ENCODE assay signal across 21 mouse cellular contexts in the genomic region with DNA sequence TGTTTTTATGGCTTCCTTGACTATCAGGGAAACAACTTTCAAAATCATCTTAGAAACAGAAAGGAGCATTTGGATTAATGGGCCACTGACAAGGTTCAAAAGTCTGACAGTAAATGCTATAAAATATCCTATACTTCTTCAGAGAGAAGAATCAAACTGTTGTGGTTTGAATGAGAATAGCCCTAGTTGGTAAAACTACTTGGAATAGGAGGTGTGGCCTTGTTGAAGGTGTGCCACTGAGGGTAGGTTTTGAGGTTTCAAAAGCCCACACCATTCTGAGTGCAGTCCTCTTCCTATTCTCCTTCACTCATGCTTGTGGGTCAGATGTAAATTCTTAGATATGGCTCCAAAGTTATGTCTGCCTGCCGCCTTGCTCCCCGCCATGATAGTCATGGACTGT.
A peak's percentile ranks its signal among the peaks of the same experiment; 100 is the strongest.
DNase-seq lines count a peak whose midpoint lies in the region; ATAC-seq lines count a peak whose summit lies in the region.
"Had no signal": no experiment of that assay in that cellular context is flagged by ENCODE, and none has a peak within 500 bp of the region (broad histone marks: within the 10 kb centered on the region; RNA-seq: fewer than 3 reads in every experiment).

No protein-coding gene starts in this region.

- H3K9me3 ChIP-seq in intestine, embryonic 16.5 days (ENCODE audit: control insufficient read depth, low read length): no peaks in the 10 kb centered on the region
- H3K9me3 ChIP-seq: embryonic facial prominence, embryonic 10.5 days; embryonic facial prominence, embryonic 12.5 days; forebrain, embryonic 13.5 days; forebrain, embryonic 15.5 days; G1E had no signal

- no peaks in the 10 kb centered on the region for H3K27me3 ChIP-seq in intestine, embryonic 16.5 days (replicated peaks; ENCODE audit: control insufficient read depth, insufficient read depth, low read length)
- H3K27me3 ChIP-seq: CH12.LX; embryonic facial prominence, embryonic 12.5 days; forebrain, embryonic 13.5 days; forebrain, embryonic 15.5 days had no signal

- H3K36me3 ChIP-seq in intestine, embryonic 16.5 days (ENCODE audit: control insufficient read depth, insufficient read depth, low read length): no peaks in the 10 kb centered on the region
- H3K36me3 ChIP-seq: embryonic facial prominence, embryonic 10.5 days; embryonic facial prominence, embryonic 12.5 days; forebrain, embryonic 15.5 days had no signal

- no peak overlapping the region for H3K4me2 ChIP-seq in intestine, embryonic 16.5 days (ENCODE audit: low read depth, low read length)
- H3K4me2 ChIP-seq: embryonic facial prominence, embryonic 12.5 days; forebrain, embryonic 13.5 days; forebrain, embryonic 15.5 days had no signal

- no peak for DNase-seq in layer of hippocampus, adult 9-11 months
- DNase-seq in layer of hippocampus, adult 9-10 months (ENCODE audit: low spot score): no peak
- DNase-seq in adrenal gland, adult 8-10 months: no peak
- no peak for DNase-seq in MN1 (ENCODE audit: low spot score)
- DNase-seq: adrenal gland, postnatal 14 days; adrenal gland, postnatal 36 days; cerebellum, adult 11-12 months; cerebellum, adult 2 months; cerebellum, adult 9-10 months; cerebellum, postnatal 10 days; cerebellum, postnatal 25 days; forebrain, postnatal 0 days had no signal

- ATAC-seq in activated CD4-positive, CD25-positive, alpha-beta regulatory T cell, adult 4 months: peak; percentile 14
- ATAC-seq in intestine, embryonic 16.5 days: peak; percentile 50
- ATAC-seq in megakaryocyte progenitor cell, adult 5-6 weeks (replicated peaks; ENCODE audit: poor library complexity): 0 out of 2 replicates have a peak, but pooled peaks have one; percentile 11
- ATAC-seq: forebrain, embryonic 13.5 days; forebrain, embryonic 15.5 days; forebrain, postnatal 0 days had no signal

- WGBS in intestine, embryonic 16.5 days: 89% methylated on average over 2 of the region's 2 CpGs

- H3K4me3 ChIP-seq in intestine, embryonic 16.5 days (ENCODE audit: low read length): no peak overlapping the region
- H3K4me3 ChIP-seq: embryonic facial prominence, embryonic 10.5 days; embryonic facial prominence, embryonic 12.5 days; forebrain, embryonic 13.5 days; forebrain, embryonic 15.5 days had no signal

- H3K27ac ChIP-seq in intestine, embryonic 16.5 days (ENCODE audit: low read length): no peak overlapping the region
- H3K27ac ChIP-seq: embryonic facial prominence, embryonic 10.5 days; embryonic facial prominence, embryonic 12.5 days; forebrain, embryonic 13.5 days; forebrain, embryonic 15.5 days had no signal

- H3K9ac ChIP-seq in intestine, embryonic 16.5 days (ENCODE audit: low read depth, low read length): no peak overlapping the region
- H3K9ac ChIP-seq: embryonic facial prominence, embryonic 12.5 days; forebrain, embryonic 13.5 days; forebrain, embryonic 15.5 days; forebrain, postnatal 0 days had no signal

- H3K4me1 ChIP-seq in intestine, embryonic 16.5 days (ENCODE audit: control insufficient read depth, insufficient read depth, low read length): no peaks in the 10 kb centered on the region
- H3K4me1 ChIP-seq: embryonic facial prominence, embryonic 10.5 days; embryonic facial prominence, embryonic 12.5 days; forebrain, embryonic 13.5 days; forebrain, embryonic 15.5 days had no signal
